Mouse (Mus musculus): Measurements from ENCODE around the gene Stn1. TPM values are rescaled to one million over a fixed set of nuclear protein-coding genes. Genes with fewer than 3 reads are reported as not detected.

The Stn1 gene
- polyA plus RNA-seq (2012; rRNA removed) (5.8 and 6.4 TPM in 2 replicates), polyA plus RNA-seq (2014; fragmentation: Nextera tagmentation; extraction: Ambion mirVana) (8.1 and 9.7 TPM in 2 replicates)

- 4% methylated on average over 10 of the region's 10 CpGs for WGBS (ENCODE audit: insufficient replicate concordance)
- H3K9ac ChIP-seq (replicated peaks): peak within 1 kb of the TSS; percentile 62
- no peaks in the 10 kb centered on the region for H3K27me3 ChIP-seq (ENCODE audit: control insufficient read depth, insufficient read depth, low read length)
- H3K9me3 ChIP-seq (ENCODE audit: control insufficient read depth, low read length): no peaks in the 10 kb centered on the region
- peak within 1 kb of the TSS; percentile 66 for H3K4me3 ChIP-seq (ENCODE audit: insufficient read depth in 1 of 2, low read depth in 2 of 2, low read length in 2 of 2)
- peaks cover 24 to 25% of the 10 kb centered on the region in 2 experiments for H3K4me1 ChIP-seq (replicated peaks; ENCODE audit: control insufficient read depth in 2 of 2, insufficient read depth in 2 of 2, low read length in 1 of 2)
- H3K4me2 ChIP-seq (ENCODE audit: low read depth): peak within 1 kb of the TSS; percentile 79
- DNase-seq (ENCODE audit: low read depth in 3 of 3, low spot score in 3 of 3) (no peak), ATAC-seq (ENCODE audit: insufficient read depth) (peak; percentile 45)
- TF ChIP-seq EP300 (IDR thresholded peaks at IDR 0.05; ENCODE audit: low read depth) (no peak), CTCF (IDR thresholded peaks at IDR 0.05; ENCODE audit: low read depth) (no peak)
- peak within 1 kb of the TSS; percentile 27 for H3K27ac ChIP-seq
- no peaks in the 10 kb centered on the region for H3K36me3 ChIP-seq (replicated peaks; ENCODE audit: control insufficient read depth, insufficient read depth, low read depth)
Observed at GRCm38 (mm10) chr19:47537300-47537792, at the start of gene Stn1. Gene Stn1, minus strand, starts transcription at chr19:47537507.

DNA sequence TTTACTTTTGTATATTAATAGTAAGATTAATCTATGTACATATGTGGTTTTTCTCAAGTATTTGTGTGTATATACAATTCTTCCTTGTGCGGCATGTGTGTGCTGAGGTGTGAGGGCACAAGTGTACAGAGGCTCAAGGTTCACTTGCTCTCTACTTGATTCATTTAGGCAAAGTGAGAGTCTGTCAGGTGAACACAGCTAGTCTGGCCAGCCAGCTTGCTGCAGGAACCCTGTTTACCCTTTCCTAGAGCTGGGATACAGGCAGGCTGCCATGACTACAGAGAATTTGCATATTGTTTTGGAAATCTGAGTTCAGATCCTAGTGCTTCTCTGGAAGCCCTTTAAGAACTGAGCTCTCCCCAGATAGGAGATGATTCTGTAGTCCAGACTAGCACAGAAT, 49.7 kb upstream of the Stn1 start:
- no peaks in the 10 kb centered on the region for H3K9me3 ChIP-seq (ENCODE audit: control insufficient read depth, low read length)
- no peak overlapping the region for H3K4me2 ChIP-seq (ENCODE audit: low read depth)
- H3K4me3 ChIP-seq (ENCODE audit: insufficient read depth in 1 of 2, low read depth in 2 of 2, low read length in 2 of 2): no peak overlapping the region
- DNase-seq (ENCODE audit: low read depth in 3 of 3, low spot score in 3 of 3) (no peak), ATAC-seq (ENCODE audit: insufficient read depth) (no peak)
- no peaks in the 10 kb centered on the region for H3K36me3 ChIP-seq (replicated peaks; ENCODE audit: control insufficient read depth, insufficient read depth, low read depth)
- H3K27me3 ChIP-seq (ENCODE audit: control insufficient read depth, insufficient read depth, low read length): no peaks in the 10 kb centered on the region
- peaks cover 4% of the 10 kb centered on the region in 2 experiments; a peak in 1 of 4 replicates for H3K4me1 ChIP-seq (replicated peaks; ENCODE audit: control insufficient read depth in 2 of 2, insufficient read depth in 2 of 2, low read length in 1 of 2)
- WGBS (ENCODE audit: insufficient replicate concordance): 81% methylated on average over 1 of the region's 1 CpGs
- no peak overlapping the region for H3K27ac ChIP-seq
- no peak overlapping the region for H3K9ac ChIP-seq (replicated peaks)
- no peak for TF ChIP-seq CTCF (IDR thresholded peaks at IDR 0.05; ENCODE audit: low read depth)

DNA sequence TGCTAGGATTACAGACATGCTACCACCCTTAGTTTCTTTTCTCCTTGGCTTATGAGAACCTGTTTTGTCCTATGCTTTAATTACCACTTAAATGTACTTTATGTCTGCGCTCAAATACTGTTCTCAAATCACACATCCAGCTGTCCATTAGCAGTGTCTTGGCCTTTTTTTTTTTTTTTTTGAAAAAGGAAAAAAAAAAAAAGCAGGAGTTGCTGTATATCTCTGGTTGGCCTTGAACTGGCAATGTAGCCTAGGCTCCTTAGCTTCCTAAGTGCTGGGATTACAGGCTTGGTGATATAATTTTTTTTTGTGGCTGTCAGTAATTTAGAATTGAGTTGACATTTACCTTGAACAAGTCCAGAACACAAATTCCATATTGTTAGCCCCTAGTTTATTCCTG, 48.5 kb upstream of the Stn1 start:
- no peak overlapping the region for H3K9ac ChIP-seq (replicated peaks)
- no peaks in the 10 kb centered on the region for H3K36me3 ChIP-seq (replicated peaks; ENCODE audit: control insufficient read depth, insufficient read depth, low read depth)
- no peaks in the 10 kb centered on the region for H3K9me3 ChIP-seq (ENCODE audit: control insufficient read depth, low read length)
- TF ChIP-seq EP300 (IDR thresholded peaks at IDR 0.05; ENCODE audit: low read depth): no peak
- TF ChIP-seq CTCF (IDR thresholded peaks at IDR 0.05; ENCODE audit: low read depth): no peak
- WGBS (ENCODE audit: insufficient replicate concordance): 81% methylated on average over 1 of the region's 1 CpGs
- H3K27ac ChIP-seq: no peak overlapping the region
- DNase-seq (ENCODE audit: low read depth in 3 of 3, low spot score in 3 of 3) (no peak), ATAC-seq (ENCODE audit: insufficient read depth) (no peak)
- H3K4me1 ChIP-seq (replicated peaks; ENCODE audit: control insufficient read depth in 2 of 2, insufficient read depth in 2 of 2, low read length in 1 of 2): peaks cover 10 to 11% of the 10 kb centered on the region in 2 experiments
- H3K27me3 ChIP-seq (ENCODE audit: control insufficient read depth, insufficient read depth, low read length): no peaks in the 10 kb centered on the region
- no peak overlapping the region for H3K4me2 ChIP-seq (ENCODE audit: low read depth)
- H3K4me3 ChIP-seq (ENCODE audit: insufficient read depth in 1 of 2, low read depth in 2 of 2, low read length in 2 of 2): no peak overlapping the region

GRCm38 (mm10) chr19:47579788-47580631, 42.7 kb upstream of the Stn1 start:
- H3K27me3 ChIP-seq (ENCODE audit: control insufficient read depth, insufficient read depth, low read length): no peaks in the 10 kb centered on the region
- peak overlapping the region; percentile 81 for H3K27ac ChIP-seq
- no peak for TF ChIP-seq EP300 (IDR thresholded peaks at IDR 0.05; ENCODE audit: low read depth)
- TF ChIP-seq CTCF (IDR thresholded peaks at IDR 0.05; ENCODE audit: low read depth): no peak
- under 1% methylated on average over 79 of the region's 96 CpGs for WGBS (ENCODE audit: insufficient replicate concordance)
- H3K4me1 ChIP-seq (replicated peaks; ENCODE audit: control insufficient read depth in 2 of 2, insufficient read depth in 2 of 2, low read length in 1 of 2): peaks cover 13 to 16% of the 10 kb centered on the region in 2 experiments
- H3K9me3 ChIP-seq (ENCODE audit: control insufficient read depth, low read length): no peaks in the 10 kb centered on the region
- H3K4me3 ChIP-seq (ENCODE audit: insufficient read depth in 1 of 2, low read depth in 2 of 2, low read length in 2 of 2): peak overlapping the region; percentile 96 to 98
- peak in 1 of 3 experiments; percentile 40 for DNase-seq (ENCODE audit: low read depth in 3 of 3, low spot score in 3 of 3)
- ATAC-seq (ENCODE audit: insufficient read depth): peak; percentile 78
- H3K4me2 ChIP-seq (ENCODE audit: low read depth): peak overlapping the region; percentile 96
- peak overlapping the region; percentile 95 for H3K9ac ChIP-seq (replicated peaks)
- H3K36me3 ChIP-seq (replicated peaks; ENCODE audit: control insufficient read depth, insufficient read depth, low read depth): no peaks in the 10 kb centered on the region

- Histone ChIP-seq H3K9ac (replicated peaks) (peak within 1 kb of the TSS; percentile 95), H3K4me3 (ENCODE audit: insufficient read depth in 1 of 2, low read depth in 2 of 2, low read length in 2 of 2) (peak within 1 kb of the TSS; percentile 96 to 98), H3K27ac (peak within 1 kb of the TSS; percentile 85), H3K36me3 (replicated peaks; ENCODE audit: control insufficient read depth, insufficient read depth, low read depth) (no peaks in the 10 kb centered on the region), H3K4me2 (ENCODE audit: low read depth) (peak within 1 kb of the TSS; percentile 96), H3K27me3 (ENCODE audit: control insufficient read depth, insufficient read depth, low read length) (no peaks in the 10 kb centered on the region), H3K4me1 (replicated peaks; ENCODE audit: control insufficient read depth in 2 of 2, insufficient read depth in 2 of 2, low read length in 1 of 2) (peaks cover 13 to 16% of the 10 kb centered on the region in 2 experiments), H3K9me3 (ENCODE audit: control insufficient read depth, low read length) (no peaks in the 10 kb centered on the region)
- WGBS (ENCODE audit: insufficient replicate concordance): under 1% methylated on average over 77 of the region's 83 CpGs
- peak; percentile 70 to 78 (median 72) for DNase-seq (ENCODE audit: low read depth in 3 of 3, low spot score in 3 of 3)
- ATAC-seq (ENCODE audit: insufficient read depth): peak; percentile 95
- TF ChIP-seq EP300 (IDR thresholded peaks at IDR 0.05; ENCODE audit: low read depth): no peak
- no peak for TF ChIP-seq CTCF (IDR thresholded peaks at IDR 0.05; ENCODE audit: low read depth)
Observed at GRCm38 (mm10) chr19:47579225-47579787, 42.0 kb upstream of the Stn1 start, which contains the start of gene Slk. Gene Slk, plus strand, starts transcription at chr19:47579678.

Measured in liver, embryonic 14.5 days (tissue).